Mouse (Mus musculus) brain, embryonic 14.5 days (tissue): ENCODE measurements around the gene Mrpl50.

Experiments
- CTCF ChIP-seq: fragments of 200-500 bp; IDR thresholded peaks from 2 replicates; pipeline ENCODE4 v1.5.1; 2012; ENCODE audit warnings: inconsistent platforms, mild to moderate bottlenecking, moderate library complexity, borderline replicate concordance; ENCODE audit not compliant: insufficient read depth, insufficient read length; ENCODE audit errors: extremely low read depth
- POLR2A ChIP-seq: fragments of 200-500 bp; IDR thresholded peaks from 2 replicates; pipeline ENCODE4 v1.6.1; 2012; ENCODE audit warnings: mild to moderate bottlenecking, inconsistent platforms, borderline replicate concordance; ENCODE audit not compliant: poor library complexity, insufficient read depth, insufficient read length, severe bottlenecking; ENCODE audit errors: extremely low read depth

DNA sequence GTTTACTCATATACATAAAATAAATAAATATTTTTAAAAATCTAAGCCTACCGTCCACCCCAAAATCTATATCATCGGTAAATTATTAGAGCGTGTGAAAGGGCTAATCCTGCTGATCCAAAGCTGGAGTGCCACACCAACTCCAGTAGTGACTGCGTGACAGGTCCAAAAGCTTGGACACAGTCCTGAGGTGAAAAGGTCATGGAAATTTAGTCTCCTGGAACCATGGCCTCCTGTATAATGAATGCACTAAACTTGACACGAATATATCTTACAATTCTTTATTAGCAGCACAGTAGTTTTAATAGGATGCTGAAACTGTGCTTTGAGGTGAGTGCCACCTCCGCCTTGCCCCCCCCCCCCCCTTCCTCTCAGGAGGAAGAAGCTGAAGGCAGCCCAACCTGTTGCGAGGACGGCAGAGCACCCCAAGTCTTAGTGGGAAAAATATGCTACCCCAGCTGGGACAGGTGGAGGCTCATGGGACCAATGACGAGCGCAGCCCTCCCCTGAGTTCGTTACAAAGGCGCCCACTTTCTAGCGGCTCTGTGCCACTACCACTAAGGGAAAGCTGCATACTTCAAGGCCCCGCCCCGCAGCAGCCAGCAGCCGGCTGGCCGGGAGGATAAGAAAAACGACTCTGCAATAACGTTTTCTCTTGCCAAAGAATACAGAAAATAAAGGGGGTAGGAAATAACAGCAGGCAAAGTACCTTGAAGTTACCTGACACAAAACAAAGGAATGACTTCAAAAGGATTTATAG lies 42.6 kb downstream of the Mrpl50 start:
- TF ChIP-seq POLR2A (no peak), CTCF (no peak)
